In genomic region chr2:118125211-118125939, GRCm38 (mm10) we compare ENCODE assay signal across 16 mouse cellular contexts. TPM values are rescaled to one million over a fixed set of nuclear protein-coding genes. Genes with fewer than 3 reads are reported as not detected.
DNase-seq lines count a peak whose midpoint lies in the region; ATAC-seq and TF ChIP-seq lines count a peak whose summit lies in the region.
"Had no signal": no experiment of that assay in that cellular context is flagged by ENCODE, and none has a peak within 500 bp of the region (broad histone marks: within the 10 kb centered on the region; RNA-seq: fewer than 3 reads in every experiment).

No protein-coding gene starts in this region.

- H3K27ac ChIP-seq in intestine, embryonic 15.5 days: peak overlapping the region; percentile 15; the same call in 1 of the 2 replicates
- H3K27ac ChIP-seq in intestine, postnatal 0 days (ENCODE audit: low read depth, low read length): no peak overlapping the region
- H3K27ac ChIP-seq in kidney, embryonic 16.5 days (ENCODE audit: low read length): peak overlapping the region; percentile 74
- H3K27ac ChIP-seq in forebrain, postnatal 0 days (ENCODE audit: low read depth, low read length): no peak overlapping the region
- H3K27ac ChIP-seq: forebrain, embryonic 12.5 days; hindbrain, embryonic 15.5 days; liver, embryonic 15.5 days had no signal

- no peak for TF ChIP-seq CTCF in intestine, postnatal 0 days (IDR thresholded peaks at IDR 0.05; ENCODE audit: low read depth)
- TF ChIP-seq CTCF in forebrain, postnatal 0 days (IDR thresholded peaks at IDR 0.05; ENCODE audit: low read depth): no peak

- peaks cover 11% of the 10 kb centered on the region for H3K36me3 ChIP-seq in intestine, embryonic 15.5 days
- peaks cover 38% of the 10 kb centered on the region for H3K36me3 ChIP-seq in intestine, postnatal 0 days (ENCODE audit: control insufficient read depth, insufficient read depth)
- peaks cover 37% of the 10 kb centered on the region for H3K36me3 ChIP-seq in kidney, embryonic 16.5 days (ENCODE audit: insufficient read depth, low read length)
- H3K36me3 ChIP-seq in forebrain, postnatal 0 days (ENCODE audit: insufficient read depth): no peaks in the 10 kb centered on the region
- H3K36me3 ChIP-seq: hindbrain, embryonic 15.5 days; liver, embryonic 15.5 days had no signal

- no peaks in the 10 kb centered on the region for H3K9me3 ChIP-seq in intestine, embryonic 15.5 days
- H3K9me3 ChIP-seq in intestine, postnatal 0 days (ENCODE audit: control insufficient read depth): no peaks in the 10 kb centered on the region
- H3K9me3 ChIP-seq in kidney, embryonic 16.5 days (ENCODE audit: low read length): no peaks in the 10 kb centered on the region
- H3K9me3 ChIP-seq in forebrain, postnatal 0 days (ENCODE audit: low read length): no peaks in the 10 kb centered on the region
- H3K9me3 ChIP-seq: forebrain, embryonic 12.5 days; hindbrain, embryonic 15.5 days; liver, embryonic 15.5 days; megakaryocyte, embryonic 14.5 days had no signal

- 78% methylated on average over 11 of the region's 11 CpGs for whole genome bisulfite sequencing in intestine, embryonic 15.5 days
- 69% methylated on average over 11 of the region's 11 CpGs for WGBS in intestine, postnatal 0 days
- 66% methylated on average over 11 of the region's 11 CpGs for WGBS in kidney, embryonic 16.5 days
- WGBS in forebrain, postnatal 0 days: 66% methylated on average over 11 of the region's 11 CpGs

- ATAC-seq in intestine, embryonic 15.5 days: peak; percentile 54
- ATAC-seq in intestine, postnatal 0 days: no peak
- peak; percentile 90 for ATAC-seq in kidney, embryonic 16.5 days (ENCODE audit: low FRiP score, low TSS enrichment)
- ATAC-seq in forebrain, postnatal 0 days: no peak

- H3K4me2 ChIP-seq in intestine, embryonic 15.5 days (replicated peaks): no peak overlapping the region
- H3K4me2 ChIP-seq in intestine, postnatal 0 days (replicated peaks; ENCODE audit: low read depth): no peak overlapping the region
- H3K4me2 ChIP-seq in kidney, embryonic 16.5 days (replicated peaks; ENCODE audit: low read depth, low read length): no peak overlapping the region
- no peak overlapping the region for H3K4me2 ChIP-seq in forebrain, postnatal 0 days (ENCODE audit: low read depth)
- H3K4me2 ChIP-seq: forebrain, embryonic 12.5 days; hindbrain, embryonic 15.5 days; liver, embryonic 15.5 days had no signal

- no peak overlapping the region for H3K4me3 ChIP-seq in intestine, embryonic 15.5 days (replicated peaks)
- no peak overlapping the region for H3K4me3 ChIP-seq in intestine, postnatal 0 days (ENCODE audit: low read depth, low read length)
- no peak overlapping the region for H3K4me3 ChIP-seq in kidney, embryonic 16.5 days (ENCODE audit: low read length)
- no peak overlapping the region for H3K4me3 ChIP-seq in forebrain, postnatal 0 days (ENCODE audit: low read depth, low read length)
- H3K4me3 ChIP-seq: forebrain, embryonic 12.5 days; hindbrain, embryonic 15.5 days; liver, embryonic 15.5 days; megakaryocyte, embryonic 14.5 days; myocyte had no signal

- H3K4me1 ChIP-seq in intestine, embryonic 15.5 days (replicated peaks): no peaks in the 10 kb centered on the region
- no peaks in the 10 kb centered on the region for H3K4me1 ChIP-seq in intestine, postnatal 0 days (replicated peaks; ENCODE audit: control insufficient read depth, insufficient read depth, low read length)
- peaks cover 33% of the 10 kb centered on the region for H3K4me1 ChIP-seq in kidney, embryonic 16.5 days (ENCODE audit: insufficient read depth, low read length)
- no peaks in the 10 kb centered on the region for H3K4me1 ChIP-seq in forebrain, postnatal 0 days (ENCODE audit: insufficient read depth)
- H3K4me1 ChIP-seq: hindbrain, embryonic 15.5 days; liver, embryonic 15.5 days had no signal

- intact Hi-C loops in heart, postnatal 36 days (cut with DNase I): no loop called here
- intact Hi-C loops in left cerebral cortex, postnatal 4 days (cut with DNase I): no loop called here

- H3K9ac ChIP-seq in intestine, embryonic 15.5 days: no peak overlapping the region
- no peak overlapping the region for H3K9ac ChIP-seq in intestine, postnatal 0 days (ENCODE audit: low read depth, low read length)
- H3K9ac ChIP-seq in kidney, embryonic 16.5 days (replicated peaks; ENCODE audit: low read length): 0 out of 2 replicates have a peak overlapping the region, but pooled peaks have one; percentile 0
- H3K9ac ChIP-seq in forebrain, postnatal 0 days: no peak overlapping the region
- H3K9ac ChIP-seq: forebrain, embryonic 12.5 days; hindbrain, embryonic 15.5 days; liver, embryonic 15.5 days had no signal

- H3K27me3 ChIP-seq in intestine, embryonic 15.5 days (replicated peaks): no peaks in the 10 kb centered on the region
- H3K27me3 ChIP-seq in intestine, postnatal 0 days (replicated peaks; ENCODE audit: control insufficient read depth, insufficient read depth, low read length): no peaks in the 10 kb centered on the region
- no peaks in the 10 kb centered on the region for H3K27me3 ChIP-seq in kidney, embryonic 16.5 days (ENCODE audit: insufficient read depth, low read length)
- no peaks in the 10 kb centered on the region for H3K27me3 ChIP-seq in forebrain, postnatal 0 days (ENCODE audit: insufficient read depth, low read length)
- H3K27me3 ChIP-seq: hindbrain, embryonic 15.5 days; liver, embryonic 15.5 days; megakaryocyte, embryonic 14.5 days had no signal

- DNase-seq in CD4-positive helper T cell, adult 2 months (ENCODE audit: low read depth, low spot score): peak; percentile 16
- peak; percentile 33 for DNase-seq in fibroblast of lung, adult 2 months (ENCODE audit: low read depth)
- DNase-seq in heart, postnatal 36 days: no peak
- DNase-seq in left cerebral cortex, postnatal 4 days: no peak
- no peak for DNase-seq in forebrain, postnatal 0 days
- DNase-seq: cerebellum, adult 11-12 months; gastrocnemius, postnatal 25 days; thymus, postnatal 36 days had no signal

RNA-seq across cellular contexts. Expression of gene Thbs1, which starts 13.7 kb away (rescaled TPM):
- 21.6 and 23.6 TPM in 2 replicates for polyA plus RNA-seq in intestine, embryonic 15.5 days (2015; fragmentation: Nextera tagmentation; extraction: Ambion mirVana)
- 13.2 and 14.9 TPM in 2 replicates for polyA plus RNA-seq in intestine, postnatal 0 days (2015; fragmentation: Nextera tagmentation; extraction: Ambion mirVana)
- 50.9 and 54.6 TPM in 2 replicates for polyA plus RNA-seq in kidney, embryonic 16.5 days (2015; fragmentation: Nextera tagmentation; extraction: Ambion mirVana)
- total RNA-seq in heart, postnatal 36 days (2021): 10 to 100 TPM; 10.8 to 12.7 TPM
- total RNA-seq in left cerebral cortex, postnatal 4 days (2021): 10 to 100 TPM; 15.3 to 18.1 TPM
- 13.2 and 16.0 TPM in 2 replicates for total RNA-seq in forebrain, postnatal 0 days (2014; rRNA removed)
- polyA plus RNA-seq in forebrain, postnatal 0 days (2015; fragmentation: Nextera tagmentation; extraction: Ambion mirVana): 2.9 and 4.4 TPM in 2 replicates

Comparison
In these comparisons a context has a peak if more than half of its experiments do, and no peak if none do; other contexts are left out.
1. ATAC-seq: peak in intestine, embryonic 15.5 days (single experiment) and kidney, embryonic 16.5 days (single experiment); none in intestine, postnatal 0 days (single experiment) and forebrain, postnatal 0 days (single experiment).
2. H3K27ac ChIP-seq: peak in intestine, embryonic 15.5 days (single experiment) and kidney, embryonic 16.5 days (single experiment); none in intestine, postnatal 0 days (single experiment) and forebrain, postnatal 0 days (single experiment).
3. DNase-seq: peak in CD4-positive helper T cell, adult 2 months (single experiment) and fibroblast of lung, adult 2 months (single experiment); none in heart, postnatal 36 days (0 of 2), left cerebral cortex, postnatal 4 days (single experiment) and forebrain, postnatal 0 days (single experiment).